Mouse (Mus musculus) urinary bladder, postnatal 25 days (tissue): ENCODE results near the gene Sec63.

Experiments used
- DNase-seq: peaks from one replicate; pipeline ENCODE4 v3.0.0; 2022; ENCODE audit warnings: low spot score

The Sec63 gene

DNA sequence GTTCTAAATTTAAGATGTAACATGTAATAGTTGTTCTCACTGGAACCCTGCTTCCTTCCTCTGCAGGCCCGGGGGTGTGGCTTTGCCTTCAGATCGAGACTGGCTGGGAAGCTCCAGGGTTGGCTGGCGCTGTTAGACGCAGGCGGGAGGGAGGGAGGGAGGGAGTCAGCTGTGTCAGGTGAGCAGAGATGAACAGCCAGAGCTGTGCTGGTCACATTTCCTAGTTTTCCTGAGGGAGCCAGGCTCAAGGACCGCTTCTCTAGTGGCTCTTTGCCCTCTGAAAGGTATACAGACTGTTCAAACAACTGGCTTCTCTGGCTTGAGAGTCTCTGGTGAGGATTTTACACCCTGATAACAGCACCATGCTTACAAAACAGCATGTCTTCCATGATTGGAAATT lies 69.1 kb downstream of the Sec63 start:
- DNase-seq, result no peak

DNA sequence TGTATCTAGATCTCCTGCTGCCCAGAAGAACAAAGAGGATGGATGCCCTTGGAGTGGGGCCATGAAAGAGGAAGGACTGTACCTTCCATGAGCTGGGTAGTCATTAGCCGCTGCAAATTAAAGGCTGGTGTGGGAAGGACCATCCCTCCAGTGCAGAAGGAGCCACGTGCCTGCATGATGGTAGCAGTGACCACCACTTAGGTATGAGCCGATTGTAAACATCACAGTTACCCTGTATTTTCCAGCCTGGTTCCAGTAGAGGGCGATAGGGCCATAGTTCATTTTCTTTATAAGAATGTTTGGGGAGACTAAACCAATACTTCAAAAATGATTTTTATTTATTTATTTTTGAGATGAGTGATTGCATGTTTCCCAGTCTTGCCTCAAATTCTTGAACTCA lies 71.4 kb downstream of the Sec63 start:
- no peak for DNase-seq

- DNase-seq, result no peak
Observed at GRCm38 (mm10) chr10:42833871-42834727, 72.8 kb downstream of the Sec63 start.

- no peak for DNase-seq
Observed at GRCm38 (mm10) chr10:42838106-42838505, 76.8 kb downstream of the Sec63 start.

- DNase-seq, result no peak
Observed at GRCm38 (mm10) chr10:42838736-42839135, 77.4 kb downstream of the Sec63 start.

GRCm38 (mm10) chr10:42840036-42840435 lies 78.7 kb downstream of the Sec63 start:
- DNase-seq, result no peak

DNA sequence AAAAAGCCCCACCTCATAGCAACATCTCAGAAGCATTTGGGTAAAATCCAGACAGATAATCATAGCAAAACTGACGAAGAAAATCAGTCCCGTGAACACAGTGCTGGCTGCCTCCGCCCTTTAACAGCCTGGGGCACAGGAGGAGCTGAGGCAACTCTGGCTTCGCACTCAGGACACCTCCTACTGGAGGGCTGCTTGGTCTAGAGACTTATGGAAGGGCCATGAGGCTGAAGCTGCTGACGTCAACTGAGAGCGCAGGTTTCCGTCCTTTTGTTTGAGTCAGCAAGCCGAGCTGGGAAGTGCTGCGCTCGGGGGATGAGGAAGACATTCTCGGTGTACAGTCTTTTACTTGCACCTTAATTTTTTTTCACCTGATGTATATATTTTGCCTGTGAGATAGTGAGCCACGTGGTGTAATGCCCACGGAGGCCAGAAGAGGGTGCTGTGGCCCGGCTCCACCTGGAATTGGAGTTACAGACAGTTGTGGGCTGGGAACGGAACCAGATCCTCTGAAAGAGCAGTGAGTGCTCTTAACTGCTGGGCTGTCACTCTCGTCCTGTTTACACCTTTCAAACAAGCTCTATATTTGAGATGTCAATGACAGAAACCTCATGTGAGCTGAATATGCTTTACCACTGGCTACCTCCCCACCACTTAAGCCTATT lies 80.4 kb downstream of the Sec63 start:
- DNase-seq, result no peak

GRCm38 (mm10) chr10:42842358-42842757 lies 81.1 kb downstream of the Sec63 start:
- DNase-seq, result peak; percentile 72

DNA sequence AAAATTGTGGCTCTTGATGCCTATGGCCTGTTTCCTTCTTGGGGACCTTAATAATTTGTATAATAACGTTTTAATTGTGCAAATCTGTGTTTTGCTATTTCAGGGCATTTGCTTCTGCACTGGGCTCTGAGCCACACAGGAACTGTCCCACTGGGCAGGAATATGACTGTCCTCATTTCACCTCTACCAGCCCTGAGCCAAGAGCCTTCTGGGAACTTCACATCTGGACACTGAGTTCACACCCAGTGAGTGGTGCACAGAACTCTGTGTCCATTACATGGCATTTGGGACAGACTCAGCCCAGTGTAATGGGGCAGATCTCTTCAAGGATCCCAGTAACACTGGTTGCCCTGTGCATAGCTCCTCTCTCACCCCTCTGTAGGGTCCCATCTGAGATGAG lies 82.1 kb downstream of the Sec63 start:
- no peak for DNase-seq

GRCm38 (mm10) chr10:42845480-42845879 lies 84.2 kb downstream of the Sec63 start:
- no peak for DNase-seq

GRCm38 (mm10) chr10:42848179-42849080 lies 87.1 kb downstream of the Sec63 start:
- no peak for DNase-seq

- DNase-seq, result no peak
Observed at GRCm38 (mm10) chr10:42849081-42849400, 87.7 kb downstream of the Sec63 start.

DNA sequence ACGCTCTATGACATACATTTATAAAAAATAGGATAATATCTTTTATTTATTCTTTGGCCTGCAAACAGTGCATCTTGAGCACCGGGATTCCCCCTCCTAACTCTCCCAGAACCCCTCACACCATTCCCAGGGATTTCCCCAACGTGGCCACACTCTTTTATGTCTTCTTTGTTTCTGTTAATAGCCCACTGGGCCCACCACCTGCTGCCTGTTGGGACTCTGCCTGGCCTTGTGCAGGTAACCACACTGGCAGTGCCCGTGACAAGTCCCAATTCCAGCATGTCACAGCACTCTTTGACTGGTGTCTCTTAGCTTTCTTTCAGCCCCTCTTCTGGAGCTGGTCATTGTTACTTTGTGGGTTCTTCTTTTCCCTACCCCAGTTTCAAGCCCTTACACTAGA lies 93.5 kb downstream of the Sec63 start:
- DNase-seq, result no peak

- DNase-seq, result no peak
Observed at GRCm38 (mm10) chr10:42855250-42855649, 94.0 kb downstream of the Sec63 start.

DNA sequence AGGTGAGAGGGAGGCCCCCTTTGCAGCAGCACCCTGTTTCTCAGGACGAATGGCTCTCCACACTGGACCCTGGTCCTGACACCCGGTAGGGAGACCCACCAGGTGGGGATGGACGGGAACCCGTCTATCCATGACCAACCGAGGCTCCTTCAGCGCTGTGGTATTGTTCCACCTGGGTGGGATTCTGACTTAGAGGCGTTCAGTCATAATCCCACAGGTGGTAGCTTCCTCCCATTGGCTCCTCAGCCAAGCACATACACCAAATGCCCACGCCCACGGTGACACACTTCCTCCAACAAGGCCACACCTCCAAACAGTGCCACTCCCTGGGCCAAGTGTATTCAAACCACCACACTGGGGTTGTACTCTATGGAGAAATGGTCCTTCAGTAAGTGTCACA lies 95.3 kb downstream of the Sec63 start:
- no peak for DNase-seq

- DNase-seq, result no peak
Observed at GRCm38 (mm10) chr10:42857021-42857420, 95.7 kb downstream of the Sec63 start.

- no peak for DNase-seq
Observed at GRCm38 (mm10) chr10:42859781-42860158, 98.5 kb downstream of the Sec63 start.

DNA sequence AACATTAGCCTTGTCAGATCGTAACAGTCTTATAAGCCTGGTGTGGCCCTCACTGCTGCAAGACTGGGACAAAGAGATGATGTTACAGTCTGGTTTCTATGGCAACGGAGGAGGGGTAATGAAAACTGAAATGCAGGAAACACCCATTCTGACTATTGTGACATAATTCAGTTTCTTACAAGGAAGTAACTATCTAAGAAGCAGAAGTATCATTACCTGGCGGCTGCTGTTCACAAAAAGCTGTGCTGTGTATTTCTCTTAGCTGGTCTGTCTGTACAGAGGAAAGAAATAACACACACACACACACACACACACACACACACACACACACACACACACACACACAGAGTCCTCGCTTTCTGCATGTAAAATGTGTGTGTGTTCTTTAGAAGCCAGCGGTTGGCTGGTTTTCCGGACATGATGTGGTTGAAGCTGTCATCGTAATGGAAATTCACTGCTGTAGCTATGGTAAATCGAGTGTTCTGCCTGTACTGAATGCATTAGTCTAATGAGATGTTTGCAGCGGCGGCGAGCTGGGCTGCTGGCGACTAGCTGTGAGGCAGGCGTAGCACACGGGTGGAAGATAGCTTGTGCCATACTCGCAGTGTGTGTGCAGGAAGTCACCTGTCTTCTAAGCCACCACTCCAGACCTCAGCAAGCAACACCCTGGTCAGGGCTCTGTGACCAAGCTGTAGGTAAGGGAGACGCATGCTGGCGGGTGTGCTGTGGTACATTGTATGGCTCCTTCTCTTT lies 99.0 kb downstream of the Sec63 start, which contains the start of gene Scml4:
Gene Scml4, plus strand, starts transcription at position 212 of the 753 bp plus-strand sequence.
- DNase-seq, result no peak

DNA sequence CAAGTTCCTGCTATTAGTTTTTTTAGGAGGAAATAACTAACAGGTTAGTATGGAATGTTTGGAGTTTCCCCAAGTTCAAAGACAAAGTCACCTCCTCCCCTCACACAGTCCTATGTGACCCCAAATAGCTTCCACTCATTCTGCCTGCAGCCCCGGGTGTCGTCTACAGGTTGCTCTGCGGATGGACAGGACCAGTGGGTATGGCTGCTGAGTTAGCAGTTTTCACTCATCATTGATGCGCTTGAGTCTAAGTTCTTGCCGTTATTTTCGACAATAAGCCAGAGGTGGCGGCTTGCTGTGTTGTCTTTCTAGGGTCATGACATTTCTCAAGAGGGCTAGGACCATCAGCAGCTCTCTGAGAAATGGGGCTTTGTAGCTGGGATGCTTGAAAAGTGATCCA lies 100.2 kb downstream of the Sec63 start:
- DNase-seq, result no peak

GRCm38 (mm10) chr10:42862102-42862740 lies 100.9 kb downstream of the Sec63 start:
- DNase-seq, result no peak

- DNase-seq, result no peak
Observed at GRCm38 (mm10) chr10:42862806-42863205, 101.5 kb downstream of the Sec63 start.
